Mouse (Mus musculus) fat pad, adult 2 months (tissue): ENCODE data around the gene Inpp4a.

Experiments
- DNase-seq: peaks from one replicate; pipeline ENCODE4 v3.0.0-alpha.2; 2011; ENCODE audit warnings: low read depth, low spot score; ENCODE audit errors: extremely low read depth

The Inpp4a gene

DNA sequence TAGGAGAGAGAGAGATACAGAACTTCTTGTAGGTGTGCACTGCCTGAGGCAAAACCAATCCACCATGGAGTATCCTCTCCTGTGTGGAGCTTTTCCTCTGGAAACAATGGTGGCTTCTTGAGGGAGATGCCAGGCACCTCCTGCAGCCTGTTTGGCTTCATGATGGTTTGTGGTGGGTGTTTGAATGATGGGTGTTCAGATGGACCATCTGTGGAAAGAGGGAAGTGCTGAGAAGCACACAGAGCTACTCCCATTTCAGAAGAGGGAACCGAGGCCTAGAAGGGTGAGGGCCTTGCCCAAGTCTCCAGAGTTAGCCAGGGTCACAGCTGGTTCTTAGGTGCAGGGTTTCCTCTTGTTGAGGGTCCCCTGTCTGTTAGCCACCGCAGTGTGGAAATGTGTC is 23.0 kb downstream of the Inpp4a start:
- no peak for DNase-seq

DNA sequence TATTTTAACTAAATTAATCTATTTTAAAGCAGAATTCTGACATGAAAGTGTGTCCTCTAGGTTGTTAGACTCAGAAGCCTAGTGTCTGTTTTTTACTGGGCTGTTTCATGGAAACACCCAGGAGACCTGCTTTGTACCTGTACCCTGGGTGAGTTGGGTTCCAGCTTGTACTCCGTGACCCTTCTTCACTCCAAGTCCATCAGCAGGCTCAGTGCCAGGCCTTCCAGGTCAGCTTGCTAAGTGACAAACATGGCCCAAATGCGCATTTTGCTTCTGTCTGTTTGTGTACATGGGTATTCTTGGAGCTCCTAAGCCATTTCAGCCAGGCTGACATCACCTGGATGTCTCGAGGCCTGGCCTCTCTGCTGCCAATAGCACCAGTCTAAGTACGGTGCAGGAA is 23.5 kb downstream of the Inpp4a start:
- no peak for DNase-seq

DNA sequence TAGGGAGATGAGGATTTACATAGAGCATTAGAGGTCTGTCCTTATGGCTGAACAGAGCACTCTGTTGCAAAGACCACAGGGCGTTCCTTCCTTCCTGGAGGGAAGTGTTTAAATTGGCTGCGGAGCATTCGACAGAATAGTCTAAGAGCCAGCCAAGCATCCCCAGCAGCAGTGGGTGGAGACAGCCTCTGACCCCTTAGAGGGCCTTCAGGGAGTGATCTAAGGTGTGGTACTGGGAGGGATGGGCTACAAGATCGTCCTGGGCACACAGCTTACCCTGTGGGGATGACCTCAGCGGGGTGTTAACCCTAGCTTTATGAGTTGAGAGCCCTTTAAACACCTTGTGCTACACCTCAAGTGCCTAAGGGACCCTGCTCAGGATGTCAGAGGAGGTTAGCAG is 24.9 kb downstream of the Inpp4a start:
- DNase-seq = no peak

DNA sequence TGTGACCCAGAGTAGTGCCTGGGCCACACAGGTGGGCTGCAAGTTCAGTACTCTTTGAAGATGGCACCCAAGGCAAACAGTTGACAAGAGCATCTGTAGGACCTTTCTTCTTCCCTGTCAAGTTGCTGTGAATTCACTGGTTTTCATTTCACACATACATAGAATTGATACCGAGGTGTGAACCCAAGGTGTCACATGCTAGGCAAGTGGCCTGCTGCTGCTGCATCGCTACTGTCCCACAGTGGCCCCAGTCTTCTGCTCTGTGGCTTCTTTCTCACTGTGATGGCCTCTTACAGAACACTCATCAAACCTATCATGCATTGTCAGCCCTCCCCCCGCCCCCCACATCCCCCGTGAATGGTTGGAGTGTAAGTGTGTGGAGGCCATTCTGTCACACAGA is 27.6 kb downstream of the Inpp4a start:
- DNase-seq = no peak

DNA sequence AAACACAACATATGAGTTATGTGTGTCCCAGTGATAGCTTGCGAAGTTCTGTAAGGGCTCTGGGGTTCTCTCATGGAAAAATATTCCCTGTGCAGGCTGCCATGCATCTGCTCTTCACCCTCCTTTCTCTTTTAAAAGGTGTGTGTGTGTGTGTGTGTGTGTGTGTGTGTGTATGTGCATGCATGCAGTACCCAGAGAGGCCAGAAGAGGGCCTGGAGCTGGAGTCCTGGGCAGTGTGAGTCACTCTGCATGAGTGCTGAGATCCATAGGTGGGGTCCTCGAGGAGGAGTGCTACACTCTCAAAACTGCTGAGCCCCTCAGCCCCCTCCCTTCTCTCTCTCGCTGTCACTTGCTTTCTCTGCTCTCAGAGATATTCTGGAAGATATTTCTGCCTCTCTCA is 29.5 kb downstream of the Inpp4a start:
- no peak for DNase-seq

DNA sequence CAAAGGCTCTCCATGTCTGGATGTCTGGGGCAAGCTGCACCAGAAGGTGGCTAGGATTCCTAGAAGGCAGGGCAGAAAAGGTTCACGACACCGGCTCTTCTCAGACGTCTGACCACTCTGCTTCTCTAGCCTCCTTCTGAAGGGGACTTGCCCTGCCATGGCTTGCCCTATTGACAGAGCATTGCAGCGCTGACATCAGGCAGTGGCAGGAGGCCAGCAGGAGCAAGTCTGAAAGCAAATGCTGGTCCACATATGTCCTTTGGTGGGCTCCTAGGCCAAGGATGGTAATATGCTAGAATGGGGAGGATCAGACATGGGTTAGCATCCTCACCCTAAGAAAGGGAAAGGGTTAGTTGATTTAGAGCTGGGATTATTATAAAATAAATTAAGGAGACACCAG is 30.2 kb downstream of the Inpp4a start:
- no peak for DNase-seq

DNA sequence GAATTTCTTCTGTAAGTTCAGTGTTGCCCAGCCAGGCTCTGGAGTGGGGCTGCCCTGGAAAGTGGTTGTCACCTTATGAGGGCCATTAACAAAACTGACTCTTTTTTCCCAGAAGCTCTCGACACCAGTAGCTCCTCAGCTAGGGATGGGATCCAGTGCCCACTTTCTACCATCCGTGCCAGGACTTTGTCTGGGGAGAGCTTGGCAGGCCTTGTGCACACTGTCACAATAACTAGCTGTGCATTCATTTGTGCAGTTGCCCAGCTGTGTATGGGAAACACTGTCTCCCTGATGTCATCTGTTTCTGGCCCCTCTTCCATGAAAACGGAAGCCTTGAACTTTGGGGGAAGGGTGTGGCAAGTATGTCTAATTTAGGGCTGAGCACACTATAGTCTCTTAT is 33.1 kb downstream of the Inpp4a start:
- no peak for DNase-seq

DNA sequence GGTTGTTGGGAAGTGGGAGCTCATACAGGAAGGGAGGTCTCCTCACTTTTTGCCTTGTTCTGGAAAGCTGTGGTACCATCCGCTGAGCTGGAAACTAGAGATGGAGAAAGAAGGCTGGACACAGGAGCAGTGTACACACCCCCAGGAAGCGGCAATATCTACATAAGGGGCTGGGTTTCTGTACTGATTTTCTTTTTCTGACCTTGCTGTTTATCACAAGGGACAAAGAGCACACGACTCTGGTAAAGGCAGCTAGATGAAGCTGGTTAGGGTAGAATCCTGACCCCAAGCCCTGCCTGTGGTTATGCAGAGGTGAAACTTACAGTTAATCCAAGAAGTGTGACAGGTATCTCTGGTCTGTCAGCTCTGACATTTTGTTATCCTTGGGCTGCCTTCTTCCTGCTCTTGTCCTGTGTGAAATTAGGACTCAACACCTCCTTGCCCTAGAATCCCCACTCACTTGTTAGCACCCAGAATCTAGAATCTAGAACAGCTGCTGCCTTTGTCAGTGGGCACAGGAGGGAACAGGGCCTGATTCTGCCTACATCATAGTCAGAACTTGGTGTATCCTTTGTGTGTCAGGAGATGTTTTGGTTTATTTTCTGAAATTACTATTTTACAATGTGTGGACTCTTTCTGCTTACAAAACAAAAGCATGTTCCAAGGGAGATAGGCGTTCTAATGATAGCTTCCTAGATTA is 34.2 kb downstream of the Inpp4a start:
- no peak for DNase-seq

DNA sequence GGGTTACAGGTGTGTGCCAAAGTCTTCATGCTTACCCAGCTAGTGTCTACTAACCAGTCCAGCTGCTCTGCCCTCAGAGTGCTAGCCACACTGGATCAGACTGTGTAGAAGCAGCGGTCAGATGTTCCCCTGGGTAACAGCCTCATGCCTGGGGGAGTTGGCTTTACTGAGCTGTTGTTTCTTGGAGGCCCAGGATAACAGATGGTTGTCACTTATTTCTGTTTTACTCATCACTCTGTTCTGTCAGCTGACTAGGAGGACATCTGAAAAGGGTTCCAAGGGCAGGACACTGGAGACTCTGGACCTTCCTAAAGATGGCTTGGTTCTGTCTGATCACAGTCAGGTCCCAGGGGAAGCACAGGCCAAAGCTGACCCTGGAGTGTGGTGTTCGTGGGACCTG is 36.4 kb downstream of the Inpp4a start:
- no peak for DNase-seq

DNA sequence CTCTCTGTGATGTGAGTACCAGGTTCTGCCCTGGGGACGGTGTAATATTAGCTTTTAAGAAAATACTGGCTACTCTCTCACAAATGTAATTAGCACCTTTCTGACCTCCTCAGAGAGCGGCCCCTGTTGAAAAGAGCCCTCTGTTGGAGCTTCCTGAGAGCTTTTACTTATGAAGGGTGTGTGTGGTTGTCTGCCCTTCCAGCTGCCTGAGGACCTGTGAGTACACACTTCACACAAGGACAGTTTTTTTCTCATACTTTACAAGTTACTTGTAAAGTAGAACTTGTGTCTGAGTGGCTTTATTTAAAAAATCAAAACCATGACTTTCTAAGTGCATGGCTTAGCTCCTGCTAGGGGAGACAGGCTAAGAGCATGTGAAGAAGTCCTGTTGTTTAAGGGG is 37.1 kb downstream of the Inpp4a start:
- no peak for DNase-seq

DNA sequence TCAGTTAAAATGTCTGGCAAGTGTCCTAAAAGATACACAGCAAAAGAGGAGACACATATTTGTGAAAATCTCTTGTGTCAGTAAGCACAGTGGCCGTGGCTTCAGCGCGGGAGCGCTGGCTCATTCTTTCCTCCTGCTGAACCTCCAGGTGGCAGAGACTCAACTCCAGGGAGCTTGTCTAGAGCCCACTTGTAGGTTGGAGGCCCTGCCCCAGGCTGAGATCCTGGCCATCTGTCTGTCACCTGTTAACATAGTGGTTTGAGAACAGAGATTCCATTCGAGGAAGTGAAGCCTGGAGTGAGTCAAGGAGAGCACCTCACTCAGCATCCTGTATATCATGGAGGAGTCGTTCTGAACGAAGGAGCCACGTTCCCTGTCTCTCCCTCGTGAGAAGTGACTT is 37.6 kb downstream of the Inpp4a start:
- no peak for DNase-seq

DNA sequence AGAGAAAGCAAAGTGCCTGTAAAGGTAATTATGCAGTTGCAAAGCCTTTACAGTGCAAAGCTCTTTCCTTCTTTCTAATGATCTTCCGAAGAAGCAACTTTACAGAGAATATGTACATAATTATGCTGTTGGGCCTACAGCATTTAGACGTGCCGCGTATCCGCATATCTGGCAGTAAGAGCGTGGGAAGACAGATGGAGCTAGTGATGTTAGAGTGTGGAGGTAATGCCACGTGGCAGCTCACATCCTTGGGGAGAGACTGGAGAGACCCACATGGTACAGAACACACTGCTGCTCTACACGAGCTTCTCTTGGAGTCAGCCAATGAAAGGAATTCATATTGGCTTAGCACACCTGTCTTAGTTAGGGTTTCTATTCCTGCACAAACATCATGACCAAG is 39.5 kb downstream of the Inpp4a start:
- no peak for DNase-seq

DNA sequence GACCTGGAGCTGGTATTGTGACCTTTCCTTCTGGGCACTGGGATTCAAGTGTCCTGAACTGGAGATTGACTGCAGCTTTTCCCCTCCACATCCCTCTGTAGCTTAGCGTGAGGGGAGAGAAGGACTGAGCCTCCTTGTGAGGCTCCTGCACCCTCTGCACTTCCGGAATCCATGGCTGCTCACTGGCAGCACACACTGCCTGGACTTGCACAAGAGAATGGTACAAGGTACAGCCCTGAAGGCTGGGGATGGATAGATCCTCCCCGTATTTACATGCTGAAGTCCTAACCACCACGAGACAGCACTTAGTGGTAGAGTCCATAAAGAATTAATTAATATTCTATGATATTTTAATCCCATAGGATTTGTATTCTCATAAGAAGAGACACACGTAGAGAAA is 41.7 kb downstream of the Inpp4a start:
- peak; percentile 43 for DNase-seq

DNA sequence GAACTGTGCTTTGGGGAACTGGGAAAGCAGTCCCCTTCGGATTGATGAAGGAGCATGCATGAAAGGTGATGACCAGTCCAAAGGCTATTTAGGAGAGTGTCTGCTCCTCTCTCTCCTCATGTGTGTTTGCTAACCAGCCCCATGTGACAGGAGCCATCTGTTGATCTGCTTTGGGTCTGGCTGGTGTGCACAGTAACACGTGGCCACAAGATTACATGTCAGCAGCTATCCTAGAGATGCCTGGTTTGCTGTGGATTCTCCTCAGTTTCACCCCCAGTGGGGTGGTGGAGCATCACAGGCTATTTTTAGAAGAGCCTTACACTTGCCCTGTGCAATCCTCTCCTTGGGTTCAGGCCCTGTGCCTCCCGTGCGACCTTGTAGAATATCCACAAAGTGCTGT is 42.2 kb downstream of the Inpp4a start:
- no peak for DNase-seq

DNA sequence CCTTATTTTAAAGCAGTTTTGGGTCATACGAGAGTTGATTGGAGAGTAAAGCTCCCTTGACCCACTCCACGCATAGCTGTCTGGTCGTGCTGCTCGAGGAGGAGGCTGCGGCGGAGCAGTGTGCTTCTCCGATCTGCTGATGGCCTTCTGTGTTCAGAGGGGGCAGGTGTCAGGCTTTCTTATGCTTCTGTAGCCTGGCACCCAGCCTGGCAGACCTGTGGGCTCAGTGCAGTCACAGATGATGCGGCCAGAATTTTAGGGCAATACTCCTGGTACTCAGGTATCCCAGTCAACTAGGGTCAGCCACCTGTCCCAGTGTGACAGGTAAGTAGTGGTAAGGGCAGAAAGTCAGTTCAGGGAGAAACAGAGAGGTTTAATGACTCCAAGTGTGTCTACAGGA is 42.9 kb downstream of the Inpp4a start:
- no peak for DNase-seq

DNA sequence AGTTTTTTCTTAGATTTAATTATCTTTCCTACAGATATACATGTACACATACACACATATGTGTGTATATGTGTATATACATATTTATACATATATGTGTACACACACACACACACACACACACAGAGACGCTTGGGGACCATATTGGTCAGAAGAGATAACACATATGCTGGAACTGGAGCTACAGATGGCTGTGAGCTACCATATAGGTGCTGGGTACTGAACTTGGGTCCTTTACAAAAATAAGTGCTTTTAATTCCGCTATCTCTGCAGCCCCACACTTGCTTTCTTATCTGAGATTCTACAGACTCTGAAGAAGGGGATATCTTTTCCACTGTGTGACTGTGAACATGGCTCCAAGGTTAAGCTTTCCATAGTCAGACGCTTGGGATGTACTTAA is 43.6 kb downstream of the Inpp4a start:
- no peak for DNase-seq

DNA sequence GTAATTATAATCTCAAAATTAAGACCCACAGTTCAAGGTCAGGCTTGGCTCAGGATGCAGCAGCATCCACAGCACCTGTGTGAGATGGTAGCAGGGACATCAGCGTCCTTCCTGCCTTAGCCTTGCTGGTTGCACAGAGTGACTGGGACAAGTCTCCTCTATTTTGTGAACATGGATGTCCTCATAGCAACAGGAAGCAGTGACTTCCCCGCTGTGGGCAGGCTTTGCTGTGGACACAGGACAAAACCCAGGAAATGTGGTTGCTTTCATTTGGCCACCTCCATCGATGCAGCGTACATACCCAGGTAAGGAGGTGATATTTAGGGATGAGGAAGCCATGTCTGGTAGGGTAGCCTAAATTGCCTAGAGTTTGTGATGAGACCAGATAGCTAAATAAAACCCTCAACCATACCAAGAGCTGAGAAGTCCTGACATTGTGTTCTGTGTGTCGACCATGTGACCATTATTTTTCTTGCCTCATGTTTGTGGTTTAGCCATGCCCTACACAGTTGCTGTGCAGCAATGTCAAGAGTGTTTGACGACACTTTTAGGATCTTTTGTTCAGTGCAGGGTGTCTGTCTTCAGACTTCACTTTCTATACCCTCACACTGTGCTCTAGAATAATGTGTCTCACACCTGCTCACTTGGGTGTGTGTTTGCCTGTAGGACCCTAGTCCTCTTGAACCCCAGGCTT is 44.7 kb downstream of the Inpp4a start:
- no peak for DNase-seq

DNA sequence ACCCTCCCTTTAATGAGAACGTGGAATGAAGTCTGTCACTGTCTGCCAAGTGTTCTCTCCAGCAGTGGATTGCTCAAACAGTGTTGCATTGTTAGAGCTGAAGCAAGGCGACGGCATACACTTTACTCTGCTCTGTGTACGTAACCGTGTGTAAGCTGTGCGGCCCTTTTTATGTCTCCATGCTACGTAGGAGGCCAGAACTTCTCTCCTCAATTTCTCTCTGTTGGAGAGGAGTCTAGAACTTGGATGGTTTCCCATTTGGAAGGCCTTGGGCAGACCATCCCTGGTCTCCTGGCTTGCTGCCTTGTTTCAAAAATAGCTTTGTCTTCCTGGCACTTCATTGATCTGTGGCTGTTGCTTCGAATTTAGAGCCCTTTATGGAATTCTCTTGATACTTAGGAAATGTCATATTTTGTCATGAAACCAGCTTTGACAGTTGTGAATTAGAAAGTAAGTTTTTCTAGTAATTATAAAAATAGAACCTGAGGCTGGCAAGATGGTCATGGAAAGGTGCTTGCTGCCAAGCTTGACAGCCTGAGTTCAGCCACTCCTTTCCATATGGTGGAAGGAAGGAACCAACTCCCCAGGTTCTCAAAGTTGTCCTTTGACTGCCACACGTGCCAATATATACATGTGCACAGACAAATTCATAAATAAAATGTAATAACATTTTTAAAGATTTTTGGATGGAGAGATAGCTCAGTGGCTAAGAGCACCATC is 47.9 kb downstream of the Inpp4a start:
- peak; percentile 82 for DNase-seq

DNA sequence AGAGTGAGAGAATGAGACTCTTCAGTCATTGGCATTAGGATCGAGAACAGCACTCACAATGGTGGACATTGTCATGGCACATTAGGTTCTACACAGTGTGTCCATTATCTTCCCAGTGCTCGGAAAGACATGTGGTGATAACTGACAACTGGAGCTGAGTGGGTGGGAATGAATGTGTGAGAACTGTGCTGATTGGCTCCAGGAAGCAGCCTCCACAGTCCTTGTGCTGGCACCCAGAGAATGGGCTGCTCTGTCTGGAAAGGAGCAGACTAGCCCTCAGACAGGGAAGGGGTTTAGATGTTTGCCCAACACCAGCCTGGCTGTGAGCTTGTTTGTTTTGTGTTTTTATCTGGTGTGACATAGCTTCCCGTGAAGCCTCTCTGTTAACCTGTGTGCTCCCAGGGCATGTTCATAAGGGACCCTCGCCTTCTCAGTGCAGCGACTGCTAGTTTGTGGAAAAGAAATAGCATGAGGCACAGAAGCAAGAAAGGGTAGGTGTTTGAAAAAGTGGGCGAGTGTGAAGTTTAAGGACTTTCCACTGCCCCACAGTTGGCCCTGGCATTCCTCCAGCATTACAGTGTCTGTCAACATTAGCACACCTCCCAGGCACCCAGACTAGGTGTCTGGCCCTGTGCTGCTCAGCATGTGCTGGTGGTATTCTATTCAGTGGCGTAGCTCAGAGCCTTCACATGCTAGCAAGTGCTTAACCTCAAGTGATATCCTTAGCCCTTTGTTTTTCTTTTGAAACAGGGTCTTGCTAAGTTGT is 51.4 kb downstream of the Inpp4a start:
- DNase-seq = no peak

DNA sequence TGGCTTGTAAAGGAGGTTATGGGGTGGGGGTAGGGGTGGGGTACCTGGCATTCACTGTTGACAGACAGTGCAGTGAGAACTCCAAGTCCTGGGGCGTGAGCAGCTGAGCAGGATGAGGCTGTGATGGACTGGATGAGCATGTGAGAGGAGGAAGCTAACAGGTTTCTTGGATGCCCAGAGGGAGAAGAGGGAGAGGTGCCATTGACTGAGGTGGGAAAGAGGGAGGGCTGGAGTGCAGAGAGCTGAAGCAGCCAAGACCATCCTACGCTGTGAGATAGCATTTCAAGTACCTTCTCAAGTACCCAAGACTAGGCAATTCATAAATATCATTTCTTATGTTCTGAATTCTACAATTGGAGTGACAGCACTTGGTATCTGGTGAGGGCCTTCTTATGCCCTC is 52.3 kb downstream of the Inpp4a start:
- no peak for DNase-seq

DNA sequence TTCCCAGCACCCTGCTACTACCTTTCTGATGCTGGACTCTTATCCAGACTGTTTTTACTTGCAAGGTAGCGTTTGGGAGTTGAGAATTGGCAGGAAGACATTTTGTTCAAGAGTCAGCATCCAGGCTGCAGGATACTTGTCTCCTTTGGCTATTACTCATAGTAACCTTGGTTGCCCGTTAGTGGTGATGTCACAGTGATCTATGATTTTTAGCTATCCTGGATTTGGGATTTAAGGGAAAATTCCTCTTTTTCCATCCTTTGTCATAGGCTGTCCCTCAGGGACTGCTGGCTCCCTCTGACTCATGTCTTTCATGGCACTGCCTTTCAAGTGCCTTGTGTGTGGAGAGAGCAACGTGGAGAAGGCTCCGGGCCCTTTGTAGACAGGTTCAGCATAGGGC is 53.8 kb downstream of the Inpp4a start:
- no peak for DNase-seq

DNA sequence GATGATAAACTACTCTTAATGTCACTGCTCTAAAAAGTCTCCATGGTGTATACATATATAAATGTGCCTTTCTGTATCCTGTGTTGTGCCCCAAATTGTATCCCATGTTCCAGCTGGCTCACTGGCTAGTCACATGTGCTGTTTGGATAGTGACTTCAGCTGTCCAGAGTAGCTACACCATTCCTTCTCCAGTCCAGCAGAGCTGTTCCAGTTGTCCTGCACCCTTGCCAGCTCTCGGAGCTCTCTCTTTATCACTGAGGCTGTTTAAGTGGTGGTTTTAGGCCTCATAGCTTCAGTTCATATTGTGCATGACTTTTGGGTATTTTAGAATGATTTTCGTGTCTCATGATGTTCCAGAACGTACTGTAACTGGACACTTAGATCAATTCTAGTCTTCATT is 55.8 kb downstream of the Inpp4a start:
- no peak for DNase-seq
